Mouse (Mus musculus): Measurements from ENCODE around the gene Prkcd.

Gene Prkcd

DNA sequence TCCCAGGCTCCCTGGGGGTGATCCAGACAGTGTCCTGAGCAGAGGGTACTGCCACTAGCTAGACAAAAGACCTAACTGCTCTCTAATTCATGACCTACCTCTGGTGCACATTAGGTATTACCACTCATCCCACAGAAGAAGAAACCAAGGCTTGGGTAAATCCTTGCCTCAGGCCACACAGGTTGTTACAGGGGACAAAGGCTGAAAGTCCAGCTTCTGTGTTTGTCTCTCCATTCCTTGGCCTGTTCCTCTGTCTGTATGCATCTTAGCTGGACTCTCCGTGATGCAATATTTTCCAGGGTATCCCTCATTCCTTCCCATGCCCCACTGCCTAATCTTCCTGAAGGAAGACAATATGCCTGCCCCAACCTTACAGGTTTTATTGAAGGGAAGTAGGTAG is 8.4 kb upstream of the Prkcd start:
- no peak for DNase-seq (ENCODE audit: low read depth)

DNA sequence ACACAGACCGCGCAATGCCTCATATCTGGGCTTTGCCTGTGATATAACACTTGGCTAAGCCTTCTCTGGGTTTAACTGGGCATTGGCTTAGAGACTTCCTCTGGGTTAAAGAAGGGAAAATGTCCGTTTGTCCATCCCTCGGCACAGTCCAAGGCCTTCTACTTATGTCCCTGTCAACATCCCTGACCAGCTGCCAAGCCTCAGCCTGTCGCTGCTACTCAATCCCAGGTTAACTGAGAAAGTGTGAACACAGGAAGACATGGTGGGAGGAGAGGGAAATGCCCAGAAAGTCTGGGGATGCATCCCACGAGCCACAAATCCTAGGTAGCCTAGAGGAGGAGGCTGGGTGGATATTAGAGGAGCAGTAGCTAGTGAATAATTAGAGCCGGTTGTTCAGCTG is 7.7 kb upstream of the Prkcd start:
- DNase-seq (ENCODE audit: low read depth) = no peak

GRCm38 (mm10) chr14:30631834-30632233 is 5.8 kb upstream of the Prkcd start:
- DNase-seq (ENCODE audit: low read depth) = no peak

DNA sequence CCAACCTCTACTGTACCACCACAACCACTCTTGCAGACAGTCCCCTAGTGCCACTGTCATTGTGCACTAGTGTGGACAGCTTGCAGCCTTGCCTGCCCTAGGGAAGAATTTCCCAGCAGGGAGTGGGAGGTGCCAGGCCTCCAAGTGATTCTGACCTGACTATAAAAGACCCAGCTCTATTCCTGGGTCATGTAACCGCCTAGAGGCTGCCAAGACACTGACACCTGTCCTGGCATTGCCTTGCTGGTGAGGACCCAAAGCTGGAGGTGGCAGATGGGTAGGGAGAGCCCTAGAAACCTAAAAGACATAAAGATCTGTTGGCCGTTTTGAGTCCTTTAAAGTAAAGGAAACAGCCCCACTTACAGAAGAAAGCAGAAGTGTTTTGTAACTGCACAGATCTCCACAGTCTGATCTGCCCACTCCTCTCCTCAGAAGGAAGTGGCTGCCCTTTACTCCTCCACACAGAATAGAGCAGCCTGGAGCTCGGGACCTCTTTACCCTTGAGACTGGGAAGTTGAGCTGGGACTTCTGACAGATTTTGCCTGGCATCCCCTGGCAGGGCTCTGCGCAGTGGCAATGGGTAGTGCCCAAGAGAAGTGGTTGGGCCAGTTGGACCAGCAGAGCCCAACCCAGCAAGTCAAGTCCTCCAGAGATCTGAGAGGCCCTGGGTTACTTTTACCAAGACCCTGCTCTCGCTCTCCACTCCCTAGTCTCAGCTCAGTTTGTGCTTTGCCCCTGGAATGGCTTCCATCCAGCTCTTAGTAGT is 5.0 kb upstream of the Prkcd start:
- DNase-seq (ENCODE audit: low read depth) = no peak

DNA sequence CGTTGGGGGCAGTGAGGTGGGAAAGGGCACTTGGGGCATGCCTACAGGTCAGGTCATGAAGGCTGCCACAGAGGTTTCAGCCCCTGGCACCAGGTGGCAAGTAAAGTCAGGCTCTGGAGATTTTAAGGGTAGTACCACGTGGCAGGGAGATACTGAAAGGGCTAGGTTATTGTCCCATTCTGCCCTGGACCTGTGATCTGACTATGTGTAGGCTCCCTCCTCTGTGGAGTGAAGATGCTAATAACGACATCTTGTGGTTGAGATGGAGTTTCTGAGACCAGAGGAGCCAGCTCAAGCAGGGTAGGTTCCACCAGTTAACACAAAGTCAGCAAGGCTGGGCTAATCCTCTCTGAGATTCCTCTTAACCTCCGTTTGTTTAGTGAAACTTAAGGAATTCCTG is 3.8 kb upstream of the Prkcd start:
- DNase-seq (ENCODE audit: low read depth) = no peak

GRCm38 (mm10) chr14:30628235-30628634 is 2.2 kb upstream of the Prkcd start:
- DNase-seq (ENCODE audit: low read depth) = no peak

GRCm38 (mm10) chr14:30626756-30627742 is 1.0 kb upstream of the Prkcd start:
- DNase-seq (ENCODE audit: low read depth) = no peak

DNA sequence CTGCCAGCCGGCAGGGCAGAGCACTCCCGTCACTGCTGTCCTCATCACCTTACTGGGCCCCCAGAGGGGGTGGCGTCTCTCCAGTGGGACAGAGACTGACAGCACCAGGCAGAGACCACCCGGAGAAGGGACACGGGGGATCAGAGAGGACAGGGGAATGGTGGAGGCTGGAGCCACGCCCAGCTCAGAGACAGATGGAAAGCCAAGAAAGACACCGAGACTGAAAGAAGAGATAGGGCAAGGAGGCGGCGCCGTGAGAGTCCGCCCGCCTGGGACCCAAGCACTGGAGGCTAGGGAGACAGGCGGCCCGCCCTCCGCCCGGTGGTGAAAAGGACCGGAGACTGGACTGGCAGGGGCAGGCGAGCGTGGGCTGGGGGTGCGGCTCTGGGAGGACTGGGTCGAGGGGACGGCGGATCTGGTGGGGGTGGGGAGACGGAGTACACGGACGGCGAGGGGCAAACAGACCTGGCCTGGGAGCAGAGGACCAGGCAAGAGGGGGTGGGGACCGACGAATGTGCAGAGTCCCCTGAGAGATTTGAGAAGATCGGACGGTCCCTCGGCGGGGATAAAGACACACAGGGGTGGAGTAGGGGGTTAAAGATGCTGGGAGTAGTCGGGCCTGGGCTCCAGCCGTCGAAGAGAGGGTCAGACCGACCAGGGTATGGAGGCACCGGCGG is 741 bp downstream of the Prkcd start:
- peak; percentile 78 for DNase-seq (ENCODE audit: low read depth)

- no peak for DNase-seq (ENCODE audit: low read depth)
These were observed 1.7 kb downstream of the Prkcd start for GRCm38 (mm10) chr14:30624277-30624721.

- no peak for DNase-seq (ENCODE audit: low read depth)
These were observed 3.5 kb downstream of the Prkcd start for GRCm38 (mm10) chr14:30622556-30622955.

DNA sequence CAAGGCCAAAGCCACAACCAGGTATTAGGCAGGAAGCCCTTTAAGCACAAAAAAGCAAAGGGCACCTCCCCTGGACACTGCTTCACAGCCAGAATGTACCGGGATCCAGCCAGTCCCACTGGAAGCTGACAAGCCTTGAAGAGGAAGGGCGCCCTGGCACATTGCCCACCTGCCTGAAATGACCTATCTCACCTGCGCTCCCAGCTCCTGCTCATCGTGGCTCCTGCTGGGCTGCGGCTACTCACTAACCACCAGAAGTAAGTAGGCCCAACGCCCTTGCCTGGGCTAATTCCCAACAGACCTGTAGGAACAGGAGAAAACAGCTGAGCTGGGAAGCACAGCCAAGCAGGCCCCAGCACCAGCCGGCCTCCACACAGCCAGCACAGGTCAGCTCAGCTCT is 3.9 kb downstream of the Prkcd start:
- no peak for DNase-seq (ENCODE audit: low read depth)

DNA sequence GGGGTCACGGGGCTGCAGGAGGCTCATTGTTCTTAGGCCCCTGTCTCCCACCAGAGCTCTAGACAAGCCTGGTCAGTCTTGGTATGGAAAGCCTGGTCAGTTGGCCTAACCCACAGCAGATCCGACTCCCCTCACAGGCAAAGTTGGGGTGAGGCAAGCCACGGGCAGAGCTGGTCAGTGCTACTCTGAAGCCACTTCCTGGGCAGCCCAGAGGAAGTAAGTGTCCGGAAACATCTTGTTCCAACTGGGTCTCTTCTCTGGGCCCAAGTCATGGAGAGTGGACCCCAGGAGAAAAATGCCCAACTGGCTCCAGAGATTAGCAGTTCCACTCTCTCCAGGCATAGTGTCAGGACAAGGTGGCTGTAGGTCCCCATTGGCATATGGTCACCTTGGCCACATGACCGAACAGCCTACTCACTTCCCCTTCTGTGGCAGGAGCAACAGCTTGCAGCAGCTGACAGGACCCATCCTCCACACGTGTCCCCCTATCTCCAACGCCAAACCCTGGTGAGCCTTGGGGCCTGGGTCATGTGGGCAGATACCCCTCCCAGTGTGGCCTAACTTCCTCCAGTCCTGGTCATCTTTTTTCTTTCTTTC is 5.9 kb downstream of the Prkcd start:
- no peak for DNase-seq (ENCODE audit: low read depth)

GRCm38 (mm10) chr14:30618746-30619275 is 7.2 kb downstream of the Prkcd start:
- DNase-seq (ENCODE audit: low read depth) = no peak

DNA sequence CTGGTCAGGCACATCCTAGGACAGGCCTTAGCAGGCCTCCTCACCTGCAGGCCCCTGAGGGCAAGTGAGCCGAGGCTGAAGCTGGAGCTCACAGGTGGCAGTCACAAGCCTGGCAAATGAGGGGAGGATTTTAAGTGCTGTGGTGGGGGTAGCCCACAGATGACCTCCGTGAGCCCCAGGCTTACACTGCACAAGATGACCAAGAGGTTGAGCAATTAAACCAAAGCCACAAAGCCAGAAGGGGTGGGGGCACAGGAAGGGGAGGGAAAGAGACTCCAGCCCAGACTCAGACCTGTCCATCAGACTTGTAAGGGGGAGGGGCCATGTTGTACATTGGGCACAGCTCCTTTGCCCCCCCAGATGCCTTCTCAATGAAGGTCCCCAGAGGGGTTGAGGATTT is 9.3 kb downstream of the Prkcd start:
- DNase-seq (ENCODE audit: low read depth) = no peak

DNA sequence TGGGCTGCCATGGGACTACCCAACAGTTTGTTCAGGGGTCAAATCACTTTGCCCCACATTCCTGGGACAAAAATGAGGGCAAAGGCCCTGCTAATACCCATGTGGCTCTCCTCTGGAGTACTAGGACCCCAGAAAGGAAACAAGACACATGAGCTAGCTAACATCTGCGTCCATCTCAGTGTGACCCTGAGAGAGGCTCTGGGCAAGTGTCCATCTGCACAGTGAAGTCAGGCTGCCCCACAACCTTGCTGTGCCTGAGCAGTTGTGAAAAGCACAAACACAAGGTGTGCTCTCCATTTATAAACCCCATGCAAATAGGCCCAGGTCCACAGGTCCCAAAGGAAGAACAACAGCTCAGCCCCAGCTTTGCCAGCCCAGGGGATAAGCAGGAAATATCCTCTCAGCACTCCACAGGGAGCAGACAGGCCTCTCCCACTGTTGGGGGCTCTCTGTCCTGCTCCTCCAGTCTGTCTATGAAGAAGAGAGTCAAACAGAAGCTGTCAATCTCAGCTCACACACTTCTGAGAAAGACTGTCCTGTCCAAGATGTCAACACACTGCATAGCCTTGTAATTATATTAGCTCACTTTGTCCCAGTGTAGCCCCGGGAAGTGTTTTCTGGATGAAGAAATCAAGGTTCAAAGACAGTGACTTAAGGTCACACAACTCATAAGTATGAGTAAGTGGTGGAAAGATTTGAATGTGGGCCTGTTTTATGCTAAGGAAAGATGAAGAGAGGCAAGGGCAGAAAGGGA is 12.9 kb downstream of the Prkcd start:
- no peak for DNase-seq (ENCODE audit: low read depth)

- peak; percentile 51 for DNase-seq (ENCODE audit: low read depth)
These were observed 13.5 kb downstream of the Prkcd start for GRCm38 (mm10) chr14:30612523-30612922.

DNA sequence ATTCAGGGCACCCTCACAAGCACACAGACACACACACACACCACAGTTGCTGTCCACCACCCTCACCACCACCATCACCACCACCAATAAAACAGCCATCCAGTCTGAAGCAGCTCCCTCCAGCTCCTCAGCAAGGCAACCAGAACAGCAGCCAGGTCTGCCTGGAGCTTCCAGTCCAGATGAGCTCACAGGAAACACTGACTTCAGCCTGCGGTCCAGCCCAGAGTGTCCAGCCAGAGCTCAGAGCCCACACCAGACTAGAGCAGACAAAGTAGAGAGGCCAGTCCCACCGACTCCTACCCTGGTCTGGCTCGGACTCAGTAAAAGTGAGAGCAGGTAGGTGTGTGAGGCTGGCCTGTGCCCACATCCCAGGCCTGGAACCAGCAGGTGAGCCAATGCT is 15.1 kb downstream of the Prkcd start:
- no peak for DNase-seq (ENCODE audit: low read depth)

GRCm38 (mm10) chr14:30610304-30610703 is 15.7 kb downstream of the Prkcd start:
- DNase-seq (ENCODE audit: low read depth) = no peak

GRCm38 (mm10) chr14:30609499-30609898 is 16.5 kb downstream of the Prkcd start:
- no peak for DNase-seq (ENCODE audit: low read depth)

DNA sequence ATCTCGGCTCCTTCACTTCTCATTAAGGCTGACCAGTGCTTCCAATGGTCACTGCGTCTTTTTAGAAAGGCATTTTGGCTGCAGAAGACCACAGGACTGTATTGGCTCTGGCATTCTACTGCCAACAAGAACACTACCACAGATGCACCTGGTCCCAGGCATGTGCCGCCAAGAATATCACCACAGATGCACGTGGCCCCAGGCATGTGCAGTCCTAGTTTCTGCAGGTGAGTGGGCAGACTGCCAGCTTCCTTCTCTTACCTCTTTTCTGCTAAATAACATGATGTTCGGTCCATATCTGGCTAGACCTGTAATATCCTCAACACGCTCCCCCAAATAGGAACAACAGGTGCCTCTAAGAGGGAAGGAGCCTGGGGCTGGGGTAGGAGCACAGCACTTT is 17.8 kb downstream of the Prkcd start:
- DNase-seq (ENCODE audit: low read depth) = no peak

DNA sequence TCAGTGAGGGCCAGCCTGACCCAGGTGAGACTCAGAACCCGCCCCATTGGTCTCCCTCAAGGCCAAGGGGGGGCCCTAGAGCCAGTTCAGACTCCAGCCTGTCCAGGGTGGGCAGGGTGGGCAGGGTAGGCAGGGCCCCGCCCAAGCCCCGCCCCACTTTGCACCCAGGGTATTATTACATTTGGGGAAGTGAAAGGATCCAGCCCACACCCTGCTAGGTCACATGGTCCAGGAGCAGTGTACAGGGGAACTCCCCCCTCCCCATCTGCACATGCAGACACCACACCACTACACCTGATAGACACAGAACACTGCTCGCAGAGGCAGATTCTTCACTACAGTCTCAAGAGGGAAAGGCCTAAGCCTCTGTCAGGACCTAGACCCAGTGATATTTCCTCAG is 18.3 kb downstream of the Prkcd start:
- no peak for DNase-seq (ENCODE audit: low read depth)
